Mouse (Mus musculus) small intestine, adult 2 months (tissue): ENCODE data around the gene Topbp1.

Experiments used
- CTCF ChIP-seq: fragments of 200-500 bp; IDR thresholded peaks from 2 replicates; pipeline ENCODE4 v1.5.1; 2012; ENCODE audit warnings: low read depth, mild to moderate bottlenecking, control low read depth, inconsistent platforms, low read length, moderate library complexity, mixed read lengths; ENCODE audit not compliant: insufficient replicate concordance, insufficient read length; ENCODE audit errors: extremely low read depth
- POLR2A ChIP-seq: fragments of 200-500 bp; IDR thresholded peaks from 2 replicates; pipeline ENCODE4 v1.6.1; 2012; ENCODE audit warnings: low read depth, mild to moderate bottlenecking, control low read depth, inconsistent platforms, low read length, moderate library complexity

DNA sequence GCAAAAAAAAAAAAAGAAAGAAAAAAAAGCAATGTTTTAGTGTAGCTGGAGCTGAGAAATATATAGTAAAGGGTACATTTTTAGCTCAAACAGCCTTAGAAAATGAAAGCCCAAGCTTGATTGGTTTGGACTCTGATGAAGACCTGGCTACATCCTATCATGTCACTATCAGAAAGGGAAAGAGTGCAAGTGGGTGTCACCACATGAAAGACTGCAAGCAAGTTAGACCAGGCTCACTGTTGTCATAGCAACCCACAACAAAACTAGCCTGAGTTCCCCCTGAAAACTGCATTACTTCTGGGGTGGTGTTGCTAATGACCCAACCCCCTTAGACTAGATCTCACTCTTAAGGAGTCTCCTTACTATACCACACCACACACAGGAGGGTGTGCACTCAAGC, 31.9 kb downstream of the Topbp1 start:
- TF ChIP-seq POLR2A: no peak
- no peak for TF ChIP-seq CTCF
